Mouse (Mus musculus) gastrocnemius, postnatal 4 days (tissue): ENCODE measurements around the gene Vwa5b1. TPM values are rescaled to one million over a fixed set of nuclear protein-coding genes. Genes with fewer than 3 reads are reported as not detected.

Source experiments
- DNase-seq, 2 experiments: peaks; one replicate each; pipeline ENCODE4 v3.0.0; 2021 to 2022; ENCODE audit warnings: low spot score in 2 of 2, mixed read lengths in 2 of 2
- total RNA-seq, 2 experiments: library from RNA; stranded (reverse); gene quantifications; 2 replicates each; pipeline ENCODE4 v1.2.3; 2021

The Vwa5b1 gene
- total RNA-seq, 2 experiments from 2014 or later, result not detected

DNA sequence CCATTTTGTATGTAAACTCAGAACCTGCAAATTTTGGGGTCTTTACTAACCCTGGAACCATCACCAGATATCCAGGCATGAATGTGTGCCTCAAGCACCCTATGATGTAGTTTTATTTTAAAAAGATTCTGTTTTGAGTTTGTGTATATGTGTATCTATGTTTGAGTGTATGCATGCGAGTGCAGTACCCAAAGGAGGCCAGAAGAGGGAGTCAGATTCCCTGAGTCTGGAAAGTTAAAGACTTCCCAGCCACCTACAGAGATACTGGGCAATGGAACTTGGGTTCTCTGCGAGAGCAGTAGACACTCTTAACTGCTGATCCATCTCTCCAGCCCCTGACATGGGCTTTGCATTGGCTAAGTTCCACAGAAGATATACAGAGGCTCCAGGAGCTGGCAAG lies 101.8 kb downstream of the Vwa5b1 start:
- no peak for DNase-seq

DNA sequence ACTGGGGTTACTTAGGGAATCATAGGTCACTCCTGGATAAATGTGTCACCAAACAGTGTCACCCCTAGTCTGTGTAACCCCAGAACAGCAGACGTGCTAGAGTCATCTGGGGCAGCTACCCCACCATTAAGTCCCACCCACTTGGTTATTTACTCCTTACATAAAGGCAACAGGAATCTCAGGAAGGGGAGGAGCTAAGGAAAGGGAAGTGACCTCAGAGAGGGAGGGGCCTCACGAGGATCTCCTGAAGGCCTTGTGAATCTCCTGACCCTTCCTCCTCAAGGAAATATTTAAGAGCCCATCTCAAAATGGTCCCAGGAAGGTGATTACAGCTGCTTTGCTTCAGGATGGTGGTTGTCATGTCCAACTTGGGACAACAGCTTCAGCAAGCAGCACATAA lies 103.9 kb downstream of the Vwa5b1 start:
- DNase-seq, result no peak

DNA sequence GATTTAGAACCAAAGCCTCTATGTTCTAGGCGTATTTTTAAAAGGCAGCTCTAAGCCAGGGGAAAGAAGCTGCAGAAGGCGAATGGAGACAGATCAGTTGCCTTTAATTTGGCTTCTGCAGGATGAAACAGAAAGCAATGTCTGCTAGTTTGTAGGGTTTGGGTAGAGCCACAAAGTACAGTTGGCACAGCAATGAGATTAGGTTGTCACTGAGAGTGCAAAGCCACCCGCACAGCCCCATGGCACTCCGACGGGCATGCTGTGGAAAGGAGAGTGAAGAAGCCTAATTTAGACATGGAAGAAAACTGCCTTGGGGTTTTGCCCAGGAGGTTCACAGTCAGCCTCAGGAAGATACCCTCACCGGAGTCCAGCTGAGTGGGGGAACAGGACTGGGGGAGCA lies 105.7 kb downstream of the Vwa5b1 start:
- no peak for DNase-seq

DNA sequence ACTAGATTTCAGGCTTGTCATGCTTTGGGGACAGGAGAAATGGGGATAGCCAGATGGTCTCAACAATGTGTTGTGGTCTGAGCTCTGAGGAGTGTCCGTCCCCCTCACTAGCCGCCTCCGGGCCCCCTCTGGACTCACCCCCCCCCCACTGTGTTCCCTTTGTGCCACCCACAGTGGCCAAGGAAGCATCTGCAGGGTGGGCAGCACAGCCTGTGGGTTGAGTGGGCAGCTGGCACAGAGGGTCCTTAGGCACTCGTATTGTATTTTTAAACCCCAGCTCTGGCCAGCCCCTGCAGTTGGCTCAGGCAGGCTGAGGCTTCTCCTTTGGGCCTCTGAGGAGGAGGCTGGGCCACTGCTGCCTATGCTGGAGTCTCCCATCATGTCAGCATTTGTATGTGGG lies 110.0 kb downstream of the Vwa5b1 start:
- no peak for DNase-seq

DNA sequence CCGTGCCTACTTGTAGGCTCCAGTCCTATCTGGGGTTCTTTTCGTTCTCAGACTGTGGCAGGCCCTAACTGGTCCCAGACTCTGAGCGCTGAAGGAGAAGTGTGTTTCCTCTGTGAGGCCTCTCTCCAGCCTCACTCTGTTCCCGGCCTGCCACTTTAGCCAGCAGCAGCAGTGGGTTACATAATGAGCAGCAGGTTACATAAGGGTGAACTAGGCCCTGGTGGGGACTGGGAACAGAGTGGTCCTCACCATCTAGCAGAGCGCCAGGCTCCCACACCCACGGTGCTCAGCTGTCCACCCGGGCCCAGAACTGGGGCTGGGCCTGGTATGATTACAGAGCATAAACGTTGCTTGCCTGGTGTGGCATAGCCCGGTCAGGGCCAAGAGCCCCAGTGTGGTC lies 110.9 kb downstream of the Vwa5b1 start:
- DNase-seq, result no peak

DNA sequence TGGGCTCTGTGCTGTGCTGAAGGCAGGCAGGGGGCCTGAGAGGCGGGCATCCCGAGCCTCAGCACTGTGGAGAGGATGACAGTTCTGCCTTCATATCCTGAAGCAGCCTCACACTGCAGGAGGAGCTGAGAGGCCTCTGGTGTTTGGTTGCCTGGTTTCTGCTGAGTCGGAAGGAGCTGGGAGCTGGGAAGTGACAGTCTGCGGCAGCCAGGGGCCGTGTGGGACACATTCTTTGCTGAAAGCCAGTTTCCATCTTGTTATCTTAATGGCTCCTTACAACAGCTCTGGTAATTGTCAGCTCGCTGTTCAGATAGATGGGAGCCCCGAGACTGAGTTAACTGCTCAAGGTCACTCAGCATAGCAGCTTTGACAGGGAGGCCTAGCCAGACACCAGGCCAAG lies 111.9 kb downstream of the Vwa5b1 start:
- DNase-seq, result no peak

DNA sequence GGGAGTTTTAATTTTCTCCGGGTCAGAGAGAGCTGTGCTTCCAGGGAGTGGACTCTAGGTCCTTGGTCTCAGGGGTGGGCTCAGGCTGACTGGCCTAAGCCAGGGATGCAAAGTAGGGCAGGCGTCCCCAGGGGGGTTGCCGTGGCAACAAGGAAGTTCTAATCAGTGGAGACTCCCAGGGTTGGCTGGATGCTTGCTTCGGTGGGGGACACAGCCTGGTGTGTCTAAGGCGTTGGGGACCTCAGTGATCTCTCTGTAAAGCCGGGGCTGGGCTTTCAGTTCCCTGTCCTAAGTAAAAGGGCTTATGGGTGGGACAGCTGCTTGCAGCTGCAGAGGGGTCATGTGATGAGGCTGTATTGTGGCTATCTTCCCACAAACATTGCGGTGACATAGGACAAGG lies 113.4 kb downstream of the Vwa5b1 start:
- DNase-seq, result peak in 1 of 2 experiments; percentile 28

DNA sequence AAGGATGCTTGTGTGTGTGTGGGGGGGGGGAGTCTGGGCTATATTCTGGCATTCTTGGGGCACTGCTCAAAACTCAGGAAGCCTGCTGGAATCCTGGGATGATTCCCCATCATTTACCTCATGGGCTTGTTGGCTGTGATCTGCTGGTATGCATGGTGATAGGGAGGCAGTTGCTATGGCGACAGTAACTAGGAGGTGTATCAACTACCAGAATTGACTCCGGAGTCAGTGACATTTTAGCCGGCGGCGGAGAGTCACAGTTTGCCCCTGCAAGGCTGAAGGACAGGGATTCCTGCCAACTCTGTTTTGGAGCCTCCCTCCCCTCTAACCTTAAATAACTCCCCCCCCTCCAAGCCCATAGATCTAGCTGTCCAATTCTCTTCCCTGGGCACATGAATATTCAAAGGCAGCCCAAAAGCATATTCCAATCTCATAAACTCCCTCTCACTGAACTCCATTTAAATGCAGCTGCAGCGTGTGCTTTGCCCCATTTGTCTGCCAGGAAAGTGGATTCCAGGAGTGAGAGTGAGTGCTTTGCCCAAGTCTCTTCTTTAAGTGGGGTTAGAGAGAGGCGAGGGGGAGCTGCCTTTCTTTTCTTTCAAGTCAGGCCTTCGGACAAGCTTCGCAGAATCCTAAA lies 118.4 kb downstream of the Vwa5b1 start:
- DNase-seq, result no peak

DNA sequence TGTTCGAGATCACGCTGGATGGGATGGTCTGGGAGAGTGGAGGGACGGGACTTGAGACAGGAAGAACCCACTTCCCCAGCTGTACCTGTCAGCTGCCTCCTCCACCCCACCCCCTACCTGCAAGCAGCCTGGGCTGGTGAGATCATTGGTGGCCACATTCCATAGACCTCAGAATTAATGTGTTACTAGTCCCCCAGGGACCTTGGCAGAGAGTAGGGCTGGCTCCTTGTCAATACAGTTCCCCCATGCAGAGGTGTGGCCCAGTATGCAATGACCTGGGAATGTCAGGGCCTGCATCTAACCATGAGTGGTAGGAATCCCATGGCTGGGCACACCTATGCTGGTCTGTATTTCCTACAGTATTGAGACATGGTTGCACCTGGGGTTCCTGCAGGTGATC lies 119.2 kb downstream of the Vwa5b1 start:
- DNase-seq, result no peak

Other genes with a start within 250 kb of the Vwa5b1 start
- not detected for gene Fam43b, start 239.4 kb downstream of the Vwa5b1 start, total RNA-seq
- gene Mul1, start 201.2 kb downstream of the Vwa5b1 start, total RNA-seq, result 10 to 100 TPM; 30.1 to 33.2 TPM
- 10 to 100 TPM in 1 of 2 experiments, 1 to 10 TPM in 1; 8.1 to 10.5 TPM for gene Camk2n1, start 181.6 kb downstream of the Vwa5b1 start, total RNA-seq
- under 1 TPM; 0.16 to 0.39 TPM for gene Pla2g2c, start 88.9 kb upstream of the Vwa5b1 start, total RNA-seq
- gene Ubxn10, start 101.3 kb upstream of the Vwa5b1 start, total RNA-seq, result under 1 TPM; 0.52 to 0.54 TPM
- gene Pla2g2f, start 121.7 kb upstream of the Vwa5b1 start, total RNA-seq, result not detected
- gene Pla2g2d, start 139.9 kb upstream of the Vwa5b1 start, total RNA-seq, result not detected
- 1 to 10 TPM; 2.0 to 4.3 TPM for gene Pla2g5, start 227.6 kb upstream of the Vwa5b1 start, total RNA-seq
- gene Gm13030, start 238.1 kb upstream of the Vwa5b1 start, total RNA-seq, result not detected
- not detected for gene Pla2g2e, start 242.1 kb upstream of the Vwa5b1 start, total RNA-seq